In genomic region chr1:153999776-154000175, GRCm38 (mm10) we compare ENCODE assay signal across 22 mouse cellular contexts.
DNase-seq lines count a peak whose midpoint lies in the region; ATAC-seq and TF ChIP-seq lines count a peak whose summit lies in the region.
"Had no signal": no experiment of that assay in that cellular context is flagged by ENCODE, and none has a peak within 500 bp of the region (broad histone marks: within the 10 kb centered on the region; RNA-seq: fewer than 3 reads in every experiment).

No protein-coding gene starts in this region.

- no peak overlapping the region for H3K27ac ChIP-seq in forebrain, embryonic 11.5 days (ENCODE audit: low read depth, low read length)
- H3K27ac ChIP-seq in forebrain, embryonic 12.5 days, result no peak overlapping the region
- no peak overlapping the region for H3K27ac ChIP-seq in intestine, embryonic 15.5 days
- H3K27ac ChIP-seq in intestine, postnatal 0 days (ENCODE audit: low read depth, low read length), result no peak overlapping the region
- H3K27ac ChIP-seq in stomach, embryonic 16.5 days (ENCODE audit: low read length), result no peak overlapping the region
- no peak overlapping the region for H3K27ac ChIP-seq in midbrain, embryonic 15.5 days
- H3K27ac ChIP-seq: embryonic facial prominence, embryonic 12.5 days; embryonic facial prominence, embryonic 15.5 days; forebrain, embryonic 13.5 days; hindbrain, embryonic 10.5 days; hindbrain, embryonic 13.5 days had no signal

- H3K4me3 ChIP-seq in forebrain, embryonic 11.5 days (ENCODE audit: low read depth, low read length), result no peak overlapping the region
- H3K4me3 ChIP-seq in forebrain, embryonic 12.5 days (replicated peaks), result no peak overlapping the region
- H3K4me3 ChIP-seq in intestine, embryonic 15.5 days (replicated peaks), result no peak overlapping the region
- H3K4me3 ChIP-seq in intestine, postnatal 0 days (ENCODE audit: low read depth, low read length), result no peak overlapping the region
- H3K4me3 ChIP-seq in stomach, embryonic 16.5 days (replicated peaks; ENCODE audit: low read length), result no peak overlapping the region
- H3K4me3 ChIP-seq in midbrain, embryonic 15.5 days, result no peak overlapping the region
- H3K4me3 ChIP-seq: embryonic facial prominence, embryonic 12.5 days; embryonic facial prominence, embryonic 15.5 days; forebrain, embryonic 13.5 days; hindbrain, embryonic 10.5 days; hindbrain, embryonic 13.5 days had no signal

- TF ChIP-seq CTCF in intestine, postnatal 0 days (IDR thresholded peaks at IDR 0.05; ENCODE audit: low read depth), result no peak

- H3K9me3 ChIP-seq in forebrain, embryonic 11.5 days (ENCODE audit: control insufficient read depth, low read length), result no peaks in the 10 kb centered on the region
- H3K9me3 ChIP-seq in forebrain, embryonic 12.5 days, result no peaks in the 10 kb centered on the region
- no peaks in the 10 kb centered on the region for H3K9me3 ChIP-seq in intestine, embryonic 15.5 days
- no peaks in the 10 kb centered on the region for H3K9me3 ChIP-seq in intestine, postnatal 0 days (ENCODE audit: control insufficient read depth)
- H3K9me3 ChIP-seq in stomach, embryonic 16.5 days (replicated peaks; ENCODE audit: control insufficient read depth, low read length), result no peaks in the 10 kb centered on the region
- H3K9me3 ChIP-seq in midbrain, embryonic 15.5 days, result no peaks in the 10 kb centered on the region
- H3K9me3 ChIP-seq: embryonic facial prominence, embryonic 12.5 days; embryonic facial prominence, embryonic 15.5 days; forebrain, embryonic 13.5 days; hindbrain, embryonic 10.5 days; hindbrain, embryonic 13.5 days had no signal

- no peak overlapping the region for H3K9ac ChIP-seq in forebrain, embryonic 11.5 days (ENCODE audit: low read length)
- no peak overlapping the region for H3K9ac ChIP-seq in forebrain, embryonic 12.5 days
- no peak overlapping the region for H3K9ac ChIP-seq in intestine, embryonic 15.5 days
- H3K9ac ChIP-seq in intestine, postnatal 0 days (ENCODE audit: low read depth, low read length), result no peak overlapping the region
- no peak overlapping the region for H3K9ac ChIP-seq in stomach, embryonic 16.5 days (ENCODE audit: low read length)
- H3K9ac ChIP-seq in midbrain, embryonic 15.5 days, result no peak overlapping the region
- H3K9ac ChIP-seq: embryonic facial prominence, embryonic 12.5 days; embryonic facial prominence, embryonic 15.5 days; forebrain, embryonic 13.5 days; hindbrain, embryonic 13.5 days had no signal

- H3K27me3 ChIP-seq in forebrain, embryonic 11.5 days (ENCODE audit: control insufficient read depth, insufficient read depth, low read length), result no peaks in the 10 kb centered on the region
- no peaks in the 10 kb centered on the region for H3K27me3 ChIP-seq in forebrain, embryonic 12.5 days
- no peaks in the 10 kb centered on the region for H3K27me3 ChIP-seq in intestine, embryonic 15.5 days (replicated peaks)
- no peaks in the 10 kb centered on the region for H3K27me3 ChIP-seq in intestine, postnatal 0 days (replicated peaks; ENCODE audit: control insufficient read depth, insufficient read depth, low read length)
- no peaks in the 10 kb centered on the region for H3K27me3 ChIP-seq in stomach, embryonic 16.5 days (ENCODE audit: control insufficient read depth, insufficient read depth, low read length)
- no peaks in the 10 kb centered on the region for H3K27me3 ChIP-seq in midbrain, embryonic 15.5 days (replicated peaks)
- H3K27me3 ChIP-seq: embryonic facial prominence, embryonic 12.5 days; embryonic facial prominence, embryonic 15.5 days; forebrain, embryonic 13.5 days had no signal

- peak; percentile 4 for DNase-seq in forebrain, embryonic 11.5 days (ENCODE audit: low spot score)
- DNase-seq: adrenal gland, postnatal 10 days; adrenal gland, postnatal 36 days; cerebellum, adult 18-20 months; cerebellum, adult 9-10 months; cerebellum, postnatal 14 days; gastrocnemius, postnatal 10 days; gastrocnemius, postnatal 36 days; heart, postnatal 36 days had no signal

- no peaks in the 10 kb centered on the region for H3K4me1 ChIP-seq in forebrain, embryonic 11.5 days (replicated peaks; ENCODE audit: control insufficient read depth, insufficient read depth, low read length)
- peaks cover 5% of the 10 kb centered on the region for H3K4me1 ChIP-seq in forebrain, embryonic 12.5 days
- no peaks in the 10 kb centered on the region; the same call in 1 of the 2 replicates for H3K4me1 ChIP-seq in intestine, embryonic 15.5 days (replicated peaks)
- no peaks in the 10 kb centered on the region for H3K4me1 ChIP-seq in intestine, postnatal 0 days (replicated peaks; ENCODE audit: control insufficient read depth, insufficient read depth, low read length)
- H3K4me1 ChIP-seq in stomach, embryonic 16.5 days (ENCODE audit: control insufficient read depth, insufficient read depth, low read length), result no peaks in the 10 kb centered on the region
- H3K4me1 ChIP-seq in midbrain, embryonic 15.5 days, result no peaks in the 10 kb centered on the region
- H3K4me1 ChIP-seq: embryonic facial prominence, embryonic 12.5 days; embryonic facial prominence, embryonic 15.5 days; forebrain, embryonic 13.5 days had no signal

- H3K36me3 ChIP-seq in forebrain, embryonic 11.5 days (ENCODE audit: control insufficient read depth, insufficient read depth, low read length), result no peaks in the 10 kb centered on the region
- no peaks in the 10 kb centered on the region for H3K36me3 ChIP-seq in forebrain, embryonic 12.5 days (replicated peaks)
- H3K36me3 ChIP-seq in intestine, embryonic 15.5 days, result no peaks in the 10 kb centered on the region
- no peaks in the 10 kb centered on the region for H3K36me3 ChIP-seq in intestine, postnatal 0 days (ENCODE audit: control insufficient read depth, insufficient read depth)
- H3K36me3 ChIP-seq in stomach, embryonic 16.5 days (ENCODE audit: control insufficient read depth, insufficient read depth, low read length), result no peaks in the 10 kb centered on the region
- H3K36me3 ChIP-seq in midbrain, embryonic 15.5 days (replicated peaks), result no peaks in the 10 kb centered on the region
- H3K36me3 ChIP-seq: embryonic facial prominence, embryonic 12.5 days; embryonic facial prominence, embryonic 15.5 days; hindbrain, embryonic 10.5 days; hindbrain, embryonic 13.5 days had no signal

- no peak for ATAC-seq in forebrain, embryonic 11.5 days (replicated peaks; ENCODE audit: low FRiP score)
- no peak for ATAC-seq in forebrain, embryonic 12.5 days (ENCODE audit: low FRiP score)
- peak; percentile 41 for ATAC-seq in intestine, embryonic 15.5 days
- ATAC-seq in intestine, postnatal 0 days, result no peak
- ATAC-seq in stomach, embryonic 16.5 days (ENCODE audit: insufficient read depth, low FRiP score), result peak; percentile 82; the same call in 1 of the 2 replicates
- no peak for ATAC-seq in midbrain, embryonic 15.5 days (replicated peaks)
- ATAC-seq: forebrain, embryonic 13.5 days; forebrain, embryonic 16.5 days; hindbrain, embryonic 16.5 days had no signal

- no peak overlapping the region for H3K4me2 ChIP-seq in forebrain, embryonic 11.5 days (ENCODE audit: low read depth, low read length, severe bottlenecking)
- H3K4me2 ChIP-seq in forebrain, embryonic 12.5 days, result no peak overlapping the region
- no peak overlapping the region for H3K4me2 ChIP-seq in intestine, embryonic 15.5 days (replicated peaks)
- H3K4me2 ChIP-seq in intestine, postnatal 0 days (replicated peaks; ENCODE audit: low read depth), result no peak overlapping the region
- no peak overlapping the region for H3K4me2 ChIP-seq in stomach, embryonic 16.5 days (ENCODE audit: low read depth, low read length)
- H3K4me2 ChIP-seq in midbrain, embryonic 15.5 days, result no peak overlapping the region
- H3K4me2 ChIP-seq: embryonic facial prominence, embryonic 12.5 days; embryonic facial prominence, embryonic 15.5 days; forebrain, embryonic 13.5 days; heart, embryonic 11.5 days; hindbrain, embryonic 13.5 days had no signal

- 78% methylated on average over 6 of the region's 6 CpGs for WGBS in forebrain, embryonic 11.5 days
- 85% methylated on average over 6 of the region's 6 CpGs for WGBS in forebrain, embryonic 12.5 days
- WGBS in intestine, embryonic 15.5 days, result 57% methylated on average over 6 of the region's 6 CpGs
- WGBS in intestine, postnatal 0 days, result 40% methylated on average over 6 of the region's 6 CpGs
- 47% methylated on average over 6 of the region's 6 CpGs for WGBS in stomach, embryonic 16.5 days
- 75% methylated on average over 6 of the region's 6 CpGs for WGBS in midbrain, embryonic 15.5 days

Comparison
In these comparisons a context has a peak if more than half of its experiments do, and no peak if none do; other contexts are left out.
1. ATAC-seq: peak in intestine, embryonic 15.5 days (single experiment) and stomach, embryonic 16.5 days (single experiment); none in forebrain, embryonic 11.5 days (single experiment), forebrain, embryonic 12.5 days (single experiment), intestine, postnatal 0 days (single experiment) and midbrain, embryonic 15.5 days (single experiment).